Mouse (Mus musculus): Measurements from ENCODE around the gene Cryz.

GRCm38 (mm10) chr3:154628284-154628683 is 31.8 kb downstream of the Cryz start:
- TF ChIP-seq CTCF (IDR thresholded peaks at IDR 0.05; ENCODE audit: low read depth), result no peak
- TF ChIP-seq EP300 (IDR thresholded peaks at IDR 0.05; ENCODE audit: low read depth), result no peak

All from heart, postnatal 0 days (tissue).